Mouse (Mus musculus): Measurements from ENCODE around the gene Chd8. TPM values are rescaled to one million over a fixed set of nuclear protein-coding genes. Genes with fewer than 3 reads are reported as not detected.

Chd8 gene
- polyA plus RNA-seq, 1 experiment from 2014 or later: 42.4 TPM

Other genes with a start within 250 kb of the Chd8 start
- gene Tmem253, start 242.1 kb downstream of the Chd8 start, polyA plus RNA-seq (2015; fragmentation: Nextera tagmentation; extraction: Ambion mirVana): 0.67 and 0.81 TPM in 2 replicates
- 28.6 and 32.2 TPM in 2 replicates for gene Zfp219, start 237.0 kb downstream of the Chd8 start, polyA plus RNA-seq (2015; fragmentation: Nextera tagmentation; extraction: Ambion mirVana)
- not detected in 2 replicates for gene Olfr221, start 215.3 kb downstream of the Chd8 start, polyA plus RNA-seq (2015; fragmentation: Nextera tagmentation; extraction: Ambion mirVana)
- 655 and 693 TPM in 2 replicates for gene Hnrnpc, start 153.8 kb downstream of the Chd8 start, polyA plus RNA-seq (2015; fragmentation: Nextera tagmentation; extraction: Ambion mirVana)
- 48.2 and 54.5 TPM in 2 replicates for gene Rpgrip1, start 147.1 kb downstream of the Chd8 start, polyA plus RNA-seq (2015; fragmentation: Nextera tagmentation; extraction: Ambion mirVana)
- gene Supt16, start 60.4 kb downstream of the Chd8 start, polyA plus RNA-seq (2015; fragmentation: Nextera tagmentation; extraction: Ambion mirVana): 55.8 and 67.3 TPM in 2 replicates
- gene Tox4, start 21.4 kb upstream of the Chd8 start, polyA plus RNA-seq (2015; fragmentation: Nextera tagmentation; extraction: Ambion mirVana): 52.1 and 60.2 TPM in 2 replicates
- 54.9 and 56.8 TPM in 2 replicates for gene Rab2b, start 21.8 kb upstream of the Chd8 start, polyA plus RNA-seq (2015; fragmentation: Nextera tagmentation; extraction: Ambion mirVana)
- 53.3 and 55.7 TPM in 2 replicates for gene Mettl3, start 47.3 kb upstream of the Chd8 start, polyA plus RNA-seq (2015; fragmentation: Nextera tagmentation; extraction: Ambion mirVana)
- 31.0 and 34.7 TPM in 2 replicates for gene Sall2, start 71.0 kb upstream of the Chd8 start, polyA plus RNA-seq (2015; fragmentation: Nextera tagmentation; extraction: Ambion mirVana)
- not detected in 2 replicates for gene Olfr1513, start 98.6 kb upstream of the Chd8 start, polyA plus RNA-seq (2015; fragmentation: Nextera tagmentation; extraction: Ambion mirVana)
- gene Olfr1512, start 121.4 kb upstream of the Chd8 start, polyA plus RNA-seq (2015; fragmentation: Nextera tagmentation; extraction: Ambion mirVana): not detected in 2 replicates
- gene Olfr1511, start 139.6 kb upstream of the Chd8 start, polyA plus RNA-seq (2015; fragmentation: Nextera tagmentation; extraction: Ambion mirVana): not detected in 2 replicates
- gene Olfr1510, start 156.6 kb upstream of the Chd8 start, polyA plus RNA-seq (2015; fragmentation: Nextera tagmentation; extraction: Ambion mirVana): not detected in 2 replicates
- gene Olfr1509, start 185.2 kb upstream of the Chd8 start, polyA plus RNA-seq (2015; fragmentation: Nextera tagmentation; extraction: Ambion mirVana): not detected in 2 replicates
- gene Olfr1508, start 209.7 kb upstream of the Chd8 start, polyA plus RNA-seq (2015; fragmentation: Nextera tagmentation; extraction: Ambion mirVana): not detected in 2 replicates
- not detected in 2 replicates for gene Olfr1507, start 238.0 kb upstream of the Chd8 start, polyA plus RNA-seq (2015; fragmentation: Nextera tagmentation; extraction: Ambion mirVana)